Mouse (Mus musculus) thymus, adult 2 months (tissue): ENCODE results near the gene Zfp3.

Experiments used
- CTCF ChIP-seq: fragments of 200-500 bp; IDR thresholded peaks from 2 replicates; pipeline ENCODE4 v1.5.1; 2012; ENCODE audit warnings: mild to moderate bottlenecking, control low read depth, low read length, moderate library complexity, borderline replicate concordance; ENCODE audit not compliant: control insufficient read depth, poor library complexity, insufficient read depth; ENCODE audit errors: extremely low read depth
- POLR2A ChIP-seq: fragments of 200-500 bp; IDR thresholded peaks from 2 replicates; pipeline ENCODE4 v1.6.1; 2012; ENCODE audit warnings: mild to moderate bottlenecking, low read length, control low read depth, moderate library complexity; ENCODE audit not compliant: control insufficient read depth, poor library complexity, insufficient read depth; ENCODE audit errors: extremely low read depth

DNA sequence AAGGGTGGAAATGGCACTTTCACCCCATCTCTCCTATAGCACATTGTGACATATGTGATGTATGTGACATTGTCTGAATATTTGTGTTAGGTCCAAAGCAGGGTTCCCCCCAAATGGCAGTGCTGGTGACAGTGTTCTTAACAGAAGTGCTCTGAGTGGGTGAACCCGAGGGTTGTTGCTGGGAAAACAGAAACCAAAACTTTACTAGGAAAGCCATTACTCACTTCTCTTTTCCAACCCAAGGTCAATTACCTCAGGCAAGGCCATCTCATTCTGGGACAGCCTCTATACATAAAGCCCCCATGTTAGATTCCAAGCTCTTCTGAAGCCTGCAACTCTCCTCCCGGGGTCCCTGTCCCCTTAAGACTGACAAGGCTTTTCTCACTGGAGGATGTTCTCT, 21.9 kb downstream of the Zfp3 start:
- TF ChIP-seq CTCF (no peak), POLR2A (no peak)
